Mouse (Mus musculus) lung, embryonic 16.5 days (tissue): ENCODE results near the gene Gpx2. TPM values are rescaled to one million over a fixed set of nuclear protein-coding genes. Genes with fewer than 3 reads are reported as not detected.

Experiments used
- polyA plus RNA-seq: library from polyadenylated mRNA; unstranded; fragments of >200 nt; fragmentation: Nextera tagmentation; extraction: Ambion mirVana; gene quantifications from 2 replicates; pipeline ENCODE4 v1.2.1, GENCODE M21; 2015

The Gpx2 gene
- polyA plus RNA-seq, 1 experiment from 2014 or later = 11.5 TPM

Other genes starting within 250 kb of the Gpx2 start
- 1.3 and 1.8 TPM in 2 replicates for gene Sptb, start 85.0 kb downstream of the Gpx2 start, polyA plus RNA-seq
- gene Churc1, start 30.0 kb downstream of the Gpx2 start, polyA plus RNA-seq = 130 and 147 TPM in 2 replicates
- 39.0 and 40.4 TPM in 2 replicates for gene Fntb, start 30.0 kb downstream of the Gpx2 start, polyA plus RNA-seq
- 34.8 and 35.8 TPM in 2 replicates for gene Rab15, start 27.4 kb upstream of the Gpx2 start, polyA plus RNA-seq
- 13.1 and 13.5 TPM in 2 replicates for gene Max, start 166.6 kb upstream of the Gpx2 start, polyA plus RNA-seq